Mouse (Mus musculus): ENCODE data around the gene Olfr1000. TPM values are rescaled to one million over a fixed set of nuclear protein-coding genes. Genes with fewer than 3 reads are reported as not detected.
"Not testable (repeated sequence)": the region's sequence is repeated elsewhere in the genome, so short reads cannot be mapped to it uniquely, and the experiment has no call there.

The Olfr1000 gene
- not detected in 2 replicates for total RNA-seq (2017)

DNA sequence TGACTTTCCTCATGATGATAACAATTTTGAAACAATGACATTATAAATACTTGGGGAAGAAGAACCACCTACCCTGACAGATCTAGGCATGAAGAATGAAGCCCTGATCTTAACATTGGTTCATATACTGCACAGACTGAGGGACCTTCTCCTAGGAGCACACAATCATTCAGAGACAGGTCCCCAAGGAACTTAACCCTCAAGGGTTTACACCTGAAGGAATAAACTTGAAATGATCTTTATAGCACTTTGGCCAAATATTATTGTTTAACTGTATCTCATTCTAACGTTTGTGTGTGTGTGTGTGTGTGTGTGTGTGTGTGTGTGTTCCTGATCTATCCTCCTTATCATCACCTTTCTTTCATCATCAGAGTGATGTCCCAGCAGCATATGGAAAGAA, at the start of gene Olfr1000:
Gene Olfr1000, minus strand, starts transcription at position 101 of the 400 bp plus-strand sequence.
- ATAC-seq (ENCODE audit: extremely low read depth, insufficient number of reproducible peaks, low FRiP score, poor library complexity, severe bottlenecking) = no peak

DNA sequence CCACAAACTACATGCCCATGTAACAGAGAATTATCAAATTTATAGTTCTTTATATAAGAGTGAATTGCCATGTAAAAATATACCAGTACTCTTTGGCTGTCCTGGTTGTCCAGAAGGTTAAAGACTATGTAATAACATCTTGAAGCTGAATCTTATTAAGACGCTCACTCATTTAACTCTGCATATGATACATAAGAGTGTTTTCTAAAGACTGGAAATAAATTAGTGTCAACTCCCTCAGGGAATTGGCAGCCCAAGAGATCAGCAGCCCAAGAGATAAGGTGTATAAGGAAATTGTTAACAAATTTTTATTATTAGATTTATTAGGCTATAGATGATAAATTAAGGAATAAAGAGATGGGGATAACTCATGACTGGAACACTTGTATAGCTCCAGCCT, 38.9 kb upstream of the Olfr1000 start, which contains the start of gene Olfr1002:
Gene Olfr1002, minus strand, starts transcription at position 101 of the 400 bp plus-strand sequence.
- ATAC-seq (ENCODE audit: extremely low read depth, insufficient number of reproducible peaks, low FRiP score, poor library complexity, severe bottlenecking) = no peak

DNA sequence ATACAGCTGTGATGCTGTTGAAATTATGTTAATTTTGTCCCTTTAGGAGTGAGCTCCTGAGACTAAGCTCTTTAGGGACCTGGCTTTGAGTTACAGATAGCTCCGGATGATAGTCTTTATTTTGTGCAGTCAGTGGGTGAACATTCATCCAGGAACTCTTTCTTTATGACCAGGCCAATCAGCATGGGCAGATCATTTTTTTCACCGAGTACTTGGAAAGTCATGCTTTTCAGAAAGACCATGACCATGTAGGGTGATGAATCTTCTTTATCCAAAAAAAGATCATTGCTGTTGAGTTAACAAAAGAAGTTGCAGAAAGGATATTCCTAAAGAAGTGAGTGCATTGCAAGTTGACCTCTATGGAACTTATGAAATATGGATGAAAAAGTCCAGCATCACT, 23.1 kb downstream of the Olfr1000 start, which contains the start of gene Olfr998:
Gene Olfr998, plus strand, starts transcription at position 301 of the 400 bp plus-strand sequence.
- not testable (repeated sequence) for ATAC-seq (ENCODE audit: extremely low read depth, insufficient number of reproducible peaks, low FRiP score, poor library complexity, severe bottlenecking)

DNA sequence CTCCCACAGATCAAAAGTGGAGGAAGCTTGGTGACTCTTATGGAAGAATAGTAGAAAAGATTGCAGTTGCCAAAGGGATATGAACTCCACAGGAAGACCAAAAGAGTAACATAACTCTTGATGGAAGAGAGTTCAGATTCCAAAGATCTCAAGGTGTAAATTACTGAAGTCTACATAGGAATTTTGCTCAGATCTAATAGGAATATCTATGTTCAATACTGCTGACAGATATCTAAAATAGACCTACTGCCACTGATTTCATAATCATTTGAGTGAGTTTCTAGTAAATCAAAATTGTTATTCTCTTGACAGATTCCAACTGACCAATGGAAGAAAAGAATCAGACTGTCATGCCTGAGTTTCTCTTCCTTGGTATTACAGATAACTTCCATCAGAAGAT, 32.8 kb downstream of the Olfr1000 start, which contains the start of gene Olfr996:
Gene Olfr996, plus strand, starts transcription at position 301 of the 400 bp plus-strand sequence.
- no peak for ATAC-seq (ENCODE audit: extremely low read depth, insufficient number of reproducible peaks, low FRiP score, poor library complexity, severe bottlenecking)

DNA sequence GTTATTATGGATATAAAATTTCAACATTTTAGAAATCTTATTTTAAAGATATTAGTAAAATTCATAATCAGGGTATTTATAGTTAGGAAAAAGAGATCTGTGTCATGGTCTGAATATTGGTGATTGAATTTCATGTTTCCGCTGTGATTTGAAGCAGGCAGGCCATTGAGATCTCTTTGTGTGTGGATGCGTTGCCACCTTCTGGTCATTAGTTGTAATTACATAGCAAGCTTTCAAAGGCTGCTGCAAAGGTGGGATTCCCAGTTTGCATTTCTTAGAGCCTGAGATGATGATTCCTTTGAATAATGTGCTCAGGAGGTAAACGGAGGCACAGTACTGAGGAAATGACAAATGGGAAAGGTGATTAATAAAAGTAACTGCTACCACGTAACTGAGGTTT, 50.5 kb downstream of the Olfr1000 start:
- no peak for ATAC-seq (ENCODE audit: extremely low read depth, insufficient number of reproducible peaks, low FRiP score, poor library complexity, severe bottlenecking)

DNA sequence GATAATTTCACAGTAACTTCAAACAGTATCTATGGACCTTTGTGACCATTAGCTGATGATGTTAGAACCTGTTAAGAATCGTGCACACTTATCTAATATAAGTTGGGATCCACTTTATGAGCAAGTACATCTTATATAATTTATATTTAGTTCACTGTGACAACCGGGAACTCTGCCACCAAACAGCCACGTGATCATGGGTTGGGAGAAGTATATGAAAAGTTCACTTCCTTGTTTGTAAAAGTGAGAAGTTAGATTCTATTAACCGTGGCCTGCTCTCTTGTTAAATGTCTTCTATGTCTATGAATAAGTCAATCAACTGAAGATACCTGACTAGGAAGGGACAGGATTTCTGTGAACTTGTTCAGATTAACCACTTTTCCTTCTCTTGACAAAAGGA, 51.5 kb downstream of the Olfr1000 start:
- no peak for ATAC-seq (ENCODE audit: extremely low read depth, insufficient number of reproducible peaks, low FRiP score, poor library complexity, severe bottlenecking)

Other genes starting within 250 kb of the Olfr1000 start
- not detected in 2 replicates for gene Olfr988, start 248.7 kb downstream of the Olfr1000 start, total RNA-seq (2017)
- not detected in 2 replicates for gene Olfr992, start 202.4 kb downstream of the Olfr1000 start, total RNA-seq (2017)
- gene Olfr993, start 197.0 kb downstream of the Olfr1000 start, total RNA-seq (2017) = not detected in 2 replicates
- 0.23 TPM in 1 of 2 replicates, not detected in the other for gene Olfr994, start 175.5 kb downstream of the Olfr1000 start, total RNA-seq (2017)
- gene Olfr995, start 168.3 kb downstream of the Olfr1000 start, total RNA-seq (2017) = not detected in 2 replicates
- not detected in 2 replicates for gene 4833423E24Rik, start 92.9 kb downstream of the Olfr1000 start, total RNA-seq (2017)
- not detected in 2 replicates for gene Olfr996, start 32.7 kb downstream of the Olfr1000 start, total RNA-seq (2017)
- gene Olfr998, start 23.0 kb downstream of the Olfr1000 start, total RNA-seq (2017) = not detected in 2 replicates
- gene Olfr1002, start 38.8 kb upstream of the Olfr1000 start, total RNA-seq (2017) = not detected in 2 replicates
- gene Olfr154, start 52.6 kb upstream of the Olfr1000 start, total RNA-seq (2017) = not detected in 2 replicates
- gene Olfr1006, start 66.9 kb upstream of the Olfr1000 start, total RNA-seq (2017) = not detected in 2 replicates
- not detected in 2 replicates for gene Olfr1008, start 77.5 kb upstream of the Olfr1000 start, total RNA-seq (2017)
- gene Olfr1009, start 103.5 kb upstream of the Olfr1000 start, total RNA-seq (2017) = not detected in 2 replicates
- gene Olfr1012, start 150.9 kb upstream of the Olfr1000 start, total RNA-seq (2017) = not detected in 2 replicates
- gene Olfr1013, start 155.2 kb upstream of the Olfr1000 start, total RNA-seq (2017) = 0.12 TPM in 1 of 2 replicates, not detected in the other
- not detected in 2 replicates for gene Olfr1014, start 160.8 kb upstream of the Olfr1000 start, total RNA-seq (2017)
- not detected in 2 replicates for gene Olfr1015, start 170.1 kb upstream of the Olfr1000 start, total RNA-seq (2017)
- gene Olfr1016, start 190.6 kb upstream of the Olfr1000 start, total RNA-seq (2017) = not detected in 2 replicates
- gene Olfr1018, start 206.6 kb upstream of the Olfr1000 start, total RNA-seq (2017) = not detected in 2 replicates
- gene Olfr1019, start 233.6 kb upstream of the Olfr1000 start, total RNA-seq (2017) = not detected in 2 replicates
- 0.23 TPM in 1 of 2 replicates, not detected in the other for gene Olfr1020, start 235.1 kb upstream of the Olfr1000 start, total RNA-seq (2017)

All from neutrophil, adult 5-6 weeks (primary cell).